Mouse (Mus musculus): ENCODE measurements around the gene Dnah2. TPM values are rescaled to one million over a fixed set of nuclear protein-coding genes. Genes with fewer than 3 reads are reported as not detected.

The Dnah2 gene
- polyA plus RNA-seq, 1 experiment from 2014 or later: 4.8 TPM

- Histone ChIP-seq H3K4me1 (ENCODE audit: control insufficient read depth, insufficient read depth, low read length) (0 out of 2 replicates have a peak, but pooled peaks cover 6% of the 10 kb centered on the region), H3K4me2 (ENCODE audit: low read length) (no peak overlapping the region), H3K4me3 (replicated peaks; ENCODE audit: low read depth, low read length) (no peak overlapping the region), H3K9me3 (ENCODE audit: control insufficient read depth, low read length) (no peaks in the 10 kb centered on the region), H3K27me3 (ENCODE audit: control insufficient read depth, insufficient read depth, low read length) (no peaks in the 10 kb centered on the region), H3K36me3 (ENCODE audit: control insufficient read depth, insufficient read depth, low read length) (peaks cover 30% of the 10 kb centered on the region), H3K9ac (replicated peaks; ENCODE audit: low read length) (no peak overlapping the region), H3K27ac (replicated peaks; ENCODE audit: low read depth, low read length) (no peak overlapping the region)
- WGBS: 96% methylated on average over 13 of the region's 13 CpGs
- no peak for ATAC-seq (ENCODE audit: low FRiP score, low TSS enrichment)
- DNase-seq: no peak
Measured at GRCm38 (mm10) chr11:69584937-69585336, 36.0 kb upstream of the Dnah2 start.

- Histone ChIP-seq H3K4me3 (replicated peaks; ENCODE audit: low read depth, low read length) (no peak overlapping the region), H3K9me3 (ENCODE audit: control insufficient read depth, low read length) (no peaks in the 10 kb centered on the region), H3K36me3 (ENCODE audit: control insufficient read depth, insufficient read depth, low read length) (peaks cover 21% of the 10 kb centered on the region), H3K27me3 (ENCODE audit: control insufficient read depth, insufficient read depth, low read length) (no peaks in the 10 kb centered on the region), H3K4me2 (ENCODE audit: low read length) (no peak overlapping the region), H3K4me1 (ENCODE audit: control insufficient read depth, insufficient read depth, low read length) (0 out of 2 replicates have a peak, but pooled peaks cover 6% of the 10 kb centered on the region), H3K9ac (replicated peaks; ENCODE audit: low read length) (no peak overlapping the region), H3K27ac (replicated peaks; ENCODE audit: low read depth, low read length) (no peak overlapping the region)
- 89% methylated on average over 7 of the region's 7 CpGs for WGBS
- ATAC-seq (ENCODE audit: low FRiP score, low TSS enrichment) (no peak), DNase-seq (no peak)
Measured at GRCm38 (mm10) chr11:69584008-69584407, 35.1 kb upstream of the Dnah2 start.

- 59% methylated on average over 9 of the region's 9 CpGs for WGBS
- no peak for DNase-seq
- Histone ChIP-seq H3K4me2 (ENCODE audit: low read length) (peak overlapping the region; percentile 90), H3K4me3 (replicated peaks; ENCODE audit: low read depth, low read length) (peak overlapping the region; percentile 79), H3K36me3 (ENCODE audit: control insufficient read depth, insufficient read depth, low read length) (peaks cover 4% of the 10 kb centered on the region), H3K4me1 (ENCODE audit: control insufficient read depth, insufficient read depth, low read length) (peaks cover 20% of the 10 kb centered on the region), H3K9me3 (ENCODE audit: control insufficient read depth, low read length) (no peaks in the 10 kb centered on the region), H3K27me3 (ENCODE audit: control insufficient read depth, insufficient read depth, low read length) (no peaks in the 10 kb centered on the region), H3K27ac (replicated peaks; ENCODE audit: low read depth, low read length) (no peak overlapping the region), H3K9ac (replicated peaks; ENCODE audit: low read length) (peak overlapping the region; percentile 77; the same call in 1 of the 2 replicates)
- no peak for ATAC-seq (ENCODE audit: low FRiP score, low TSS enrichment)
Measured at GRCm38 (mm10) chr11:69582230-69582805, 33.4 kb upstream of the Dnah2 start.

GRCm38 (mm10) chr11:69581814-69582213 lies 32.9 kb upstream of the Dnah2 start:
- peak overlapping the region; percentile 79 for H3K4me3 ChIP-seq (replicated peaks; ENCODE audit: low read depth, low read length)
- H3K27me3 ChIP-seq (ENCODE audit: control insufficient read depth, insufficient read depth, low read length): no peaks in the 10 kb centered on the region
- H3K4me1 ChIP-seq (ENCODE audit: control insufficient read depth, insufficient read depth, low read length): peaks cover 25% of the 10 kb centered on the region
- WGBS: under 1% methylated on average over 8 of the region's 8 CpGs
- ATAC-seq (ENCODE audit: low FRiP score, low TSS enrichment) (no peak), DNase-seq (peak; percentile 50)
- peak overlapping the region; percentile 94 for H3K27ac ChIP-seq (replicated peaks; ENCODE audit: low read depth, low read length)
- peaks cover 4% of the 10 kb centered on the region; the same call in 1 of the 2 replicates for H3K36me3 ChIP-seq (ENCODE audit: control insufficient read depth, insufficient read depth, low read length)
- H3K4me2 ChIP-seq (ENCODE audit: low read length): peak overlapping the region; percentile 90
- H3K9ac ChIP-seq (replicated peaks; ENCODE audit: low read length): peak overlapping the region; percentile 77
- H3K9me3 ChIP-seq (ENCODE audit: control insufficient read depth, low read length): no peaks in the 10 kb centered on the region

GRCm38 (mm10) chr11:69581147-69581688 lies 32.3 kb upstream of the Dnah2 start:
- Histone ChIP-seq H3K36me3 (ENCODE audit: control insufficient read depth, insufficient read depth, low read length) (peaks cover 4% of the 10 kb centered on the region; the same call in 1 of the 2 replicates), H3K4me3 (replicated peaks; ENCODE audit: low read depth, low read length) (peak overlapping the region; percentile 79), H3K4me2 (ENCODE audit: low read length) (peak overlapping the region; percentile 90), H3K9ac (replicated peaks; ENCODE audit: low read length) (peak overlapping the region; percentile 77), H3K4me1 (ENCODE audit: control insufficient read depth, insufficient read depth, low read length) (peaks cover 26% of the 10 kb centered on the region), H3K27ac (replicated peaks; ENCODE audit: low read depth, low read length) (peak overlapping the region; percentile 94), H3K27me3 (ENCODE audit: control insufficient read depth, insufficient read depth, low read length) (no peaks in the 10 kb centered on the region), H3K9me3 (ENCODE audit: control insufficient read depth, low read length) (no peaks in the 10 kb centered on the region)
- DNase-seq (peak; percentile 97), ATAC-seq (ENCODE audit: low FRiP score, low TSS enrichment) (peak; percentile 82)
- under 1% methylated on average over 36 of the region's 36 CpGs for WGBS

- peaks cover 4% of the 10 kb centered on the region; the same call in 1 of the 2 replicates for H3K36me3 ChIP-seq (ENCODE audit: control insufficient read depth, insufficient read depth, low read length)
- peaks cover 26% of the 10 kb centered on the region for H3K4me1 ChIP-seq (ENCODE audit: control insufficient read depth, insufficient read depth, low read length)
- no peaks in the 10 kb centered on the region for H3K9me3 ChIP-seq (ENCODE audit: control insufficient read depth, low read length)
- peak overlapping the region; percentile 94 for H3K27ac ChIP-seq (replicated peaks; ENCODE audit: low read depth, low read length)
- peak; percentile 13; the same call in 1 of the 2 replicates for ATAC-seq (ENCODE audit: low FRiP score, low TSS enrichment)
- under 1% methylated on average over 25 of the region's 25 CpGs for WGBS
- H3K4me2 ChIP-seq (ENCODE audit: low read length): peak overlapping the region; percentile 90
- peak; percentile 28 for DNase-seq
- H3K27me3 ChIP-seq (ENCODE audit: control insufficient read depth, insufficient read depth, low read length): no peaks in the 10 kb centered on the region
- H3K9ac ChIP-seq (replicated peaks; ENCODE audit: low read length): peak overlapping the region; percentile 77
- H3K4me3 ChIP-seq (replicated peaks; ENCODE audit: low read depth, low read length): peak overlapping the region; percentile 79
Measured at GRCm38 (mm10) chr11:69580572-69581146, 31.7 kb upstream of the Dnah2 start.

- peak within 1 kb of the TSS; percentile 79 for H3K4me3 ChIP-seq (replicated peaks; ENCODE audit: low read depth, low read length)
- H3K4me2 ChIP-seq (ENCODE audit: low read length): peak within 1 kb of the TSS; percentile 90
- peak within 1 kb of the TSS; percentile 77 for H3K9ac ChIP-seq (replicated peaks; ENCODE audit: low read length)
- peak within 1 kb of the TSS; percentile 94 for H3K27ac ChIP-seq (replicated peaks; ENCODE audit: low read depth, low read length)
- peaks cover 6% of the 10 kb centered on the region; the same call in 1 of the 2 replicates for H3K36me3 ChIP-seq (ENCODE audit: control insufficient read depth, insufficient read depth, low read length)
- WGBS: 0% methylated on average over 13 of the region's 13 CpGs
- DNase-seq: peak; percentile 96
- no peaks in the 10 kb centered on the region for H3K9me3 ChIP-seq (ENCODE audit: control insufficient read depth, low read length)
- no peaks in the 10 kb centered on the region for H3K27me3 ChIP-seq (ENCODE audit: control insufficient read depth, insufficient read depth, low read length)
- peaks cover 26% of the 10 kb centered on the region for H3K4me1 ChIP-seq (ENCODE audit: control insufficient read depth, insufficient read depth, low read length)
- peak; percentile 62 for ATAC-seq (ENCODE audit: low FRiP score, low TSS enrichment)
Measured at GRCm38 (mm10) chr11:69580091-69580514, 31.2 kb upstream of the Dnah2 start, which contains the start of the genes Wrap53 and Trp53. TSS of gene Wrap53 (minus strand) at chr11:69580255. TSS of gene Trp53 (plus strand) at chr11:69580359.

- DNase-seq (peak; percentile 99), ATAC-seq (ENCODE audit: low FRiP score, low TSS enrichment) (peak; percentile 87)
- no peaks in the 10 kb centered on the region for H3K9me3 ChIP-seq (ENCODE audit: control insufficient read depth, low read length)
- peak overlapping the region; percentile 90 for H3K4me2 ChIP-seq (ENCODE audit: low read length)
- peaks cover 26% of the 10 kb centered on the region for H3K4me1 ChIP-seq (ENCODE audit: control insufficient read depth, insufficient read depth, low read length)
- peak overlapping the region; percentile 79 for H3K4me3 ChIP-seq (replicated peaks; ENCODE audit: low read depth, low read length)
- 2% methylated on average over 39 of the region's 39 CpGs for WGBS
- peaks cover 6% of the 10 kb centered on the region; the same call in 1 of the 2 replicates for H3K36me3 ChIP-seq (ENCODE audit: control insufficient read depth, insufficient read depth, low read length)
- peak overlapping the region; percentile 75 for H3K9ac ChIP-seq (replicated peaks; ENCODE audit: low read length)
- H3K27ac ChIP-seq (replicated peaks; ENCODE audit: low read depth, low read length): peak overlapping the region; percentile 94
- no peaks in the 10 kb centered on the region for H3K27me3 ChIP-seq (ENCODE audit: control insufficient read depth, insufficient read depth, low read length)
Measured at GRCm38 (mm10) chr11:69579128-69580017, 30.5 kb upstream of the Dnah2 start.

Measured in midbrain, embryonic 14.5 days (tissue).